Mouse (Mus musculus): ENCODE results near the gene Gm49336.

GRCm38 (mm10) chr14:60275301-60276276, 24.3 kb upstream of the Gm49336 start:
- TF ChIP-seq POLR2A (IDR thresholded peaks at IDR 0.05; ENCODE audit: extremely low read depth, insufficient read depth, low read length) (no peak), CTCF (IDR thresholded peaks at IDR 0.05; ENCODE audit: extremely low read depth, insufficient read depth, low read length) (no peak)
